Mouse (Mus musculus): ENCODE data around the gene Foxj2. TPM values are rescaled to one million over a fixed set of nuclear protein-coding genes. Genes with fewer than 3 reads are reported as not detected.
A peak's percentile ranks its signal among the peaks of the same experiment; 100 is the strongest.

Foxj2 gene
- polyA plus RNA-seq, 1 experiment from 2014 or later: 2.8 TPM

- Histone ChIP-seq H3K36me3 (ENCODE audit: control insufficient read depth, insufficient read depth) (no peaks in the 10 kb centered on the region), H3K9ac (ENCODE audit: low read depth, low read length) (no peak overlapping the region), H3K4me2 (replicated peaks; ENCODE audit: low read depth) (no peak overlapping the region), H3K9me3 (ENCODE audit: control insufficient read depth) (peaks cover 6% of the 10 kb centered on the region; the same call in 1 of the 2 replicates), H3K27me3 (replicated peaks; ENCODE audit: control insufficient read depth, insufficient read depth, low read length) (no peaks in the 10 kb centered on the region), H3K4me1 (replicated peaks; ENCODE audit: control insufficient read depth, insufficient read depth, low read length) (no peaks in the 10 kb centered on the region), H3K27ac (ENCODE audit: low read depth, low read length) (no peak overlapping the region), H3K4me3 (ENCODE audit: low read depth, low read length) (no peak overlapping the region)
- 62% methylated on average over 6 of the region's 6 CpGs for WGBS
- no peak for ATAC-seq
- TF ChIP-seq CTCF (IDR thresholded peaks at IDR 0.05; ENCODE audit: low read depth): peak; percentile 42
These were observed 42.7 kb downstream of the Foxj2 start for GRCm38 (mm10) chr6:122862434-122862833.

GRCm38 (mm10) chr6:122862871-122863270 is 43.2 kb downstream of the Foxj2 start:
- TF ChIP-seq CTCF (IDR thresholded peaks at IDR 0.05; ENCODE audit: low read depth): no peak
- no peaks in the 10 kb centered on the region for H3K36me3 ChIP-seq (ENCODE audit: control insufficient read depth, insufficient read depth)
- H3K4me2 ChIP-seq (replicated peaks; ENCODE audit: low read depth): no peak overlapping the region
- H3K4me3 ChIP-seq (ENCODE audit: low read depth, low read length): no peak overlapping the region
- H3K27me3 ChIP-seq (replicated peaks; ENCODE audit: control insufficient read depth, insufficient read depth, low read length): no peaks in the 10 kb centered on the region
- peaks cover 6% of the 10 kb centered on the region; the same call in 1 of the 2 replicates for H3K9me3 ChIP-seq (ENCODE audit: control insufficient read depth)
- WGBS: 80% methylated on average over 1 of the region's 1 CpGs
- H3K4me1 ChIP-seq (replicated peaks; ENCODE audit: control insufficient read depth, insufficient read depth, low read length): no peaks in the 10 kb centered on the region
- no peak overlapping the region for H3K27ac ChIP-seq (ENCODE audit: low read depth, low read length)
- no peak for ATAC-seq
- no peak overlapping the region for H3K9ac ChIP-seq (ENCODE audit: low read depth, low read length)

GRCm38 (mm10) chr6:122867914-122868313 is 48.2 kb downstream of the Foxj2 start:
- H3K9me3 ChIP-seq (ENCODE audit: control insufficient read depth): no peaks in the 10 kb centered on the region
- no peak overlapping the region for H3K4me2 ChIP-seq (replicated peaks; ENCODE audit: low read depth)
- H3K9ac ChIP-seq (ENCODE audit: low read depth, low read length): no peak overlapping the region
- no peak for ATAC-seq
- no peak overlapping the region for H3K4me3 ChIP-seq (ENCODE audit: low read depth, low read length)
- no peaks in the 10 kb centered on the region for H3K36me3 ChIP-seq (ENCODE audit: control insufficient read depth, insufficient read depth)
- TF ChIP-seq CTCF (IDR thresholded peaks at IDR 0.05; ENCODE audit: low read depth): peak; percentile 60
- H3K27ac ChIP-seq (ENCODE audit: low read depth, low read length): no peak overlapping the region
- no peaks in the 10 kb centered on the region for H3K27me3 ChIP-seq (replicated peaks; ENCODE audit: control insufficient read depth, insufficient read depth, low read length)
- 62% methylated on average over 4 of the region's 4 CpGs for WGBS
- H3K4me1 ChIP-seq (replicated peaks; ENCODE audit: control insufficient read depth, insufficient read depth, low read length): no peaks in the 10 kb centered on the region

GRCm38 (mm10) chr6:122869846-122870245 is 50.1 kb downstream of the Foxj2 start:
- WGBS: 71% methylated on average over 11 of the region's 11 CpGs
- H3K27me3 ChIP-seq (replicated peaks; ENCODE audit: control insufficient read depth, insufficient read depth, low read length): no peaks in the 10 kb centered on the region

GRCm38 (mm10) chr6:122872800-122873199 is 53.1 kb downstream of the Foxj2 start:
- H3K9me3 ChIP-seq (ENCODE audit: control insufficient read depth): no peaks in the 10 kb centered on the region
- H3K27ac ChIP-seq (ENCODE audit: low read depth, low read length): no peak overlapping the region
- no peak overlapping the region for H3K9ac ChIP-seq (ENCODE audit: low read depth, low read length)
- 94% methylated on average over 5 of the region's 5 CpGs for WGBS
- no peak overlapping the region for H3K4me2 ChIP-seq (replicated peaks; ENCODE audit: low read depth)
- ATAC-seq: no peak
- no peaks in the 10 kb centered on the region for H3K4me1 ChIP-seq (replicated peaks; ENCODE audit: control insufficient read depth, insufficient read depth, low read length)
- no peaks in the 10 kb centered on the region for H3K36me3 ChIP-seq (ENCODE audit: control insufficient read depth, insufficient read depth)
- TF ChIP-seq CTCF (IDR thresholded peaks at IDR 0.05; ENCODE audit: low read depth): no peak
- no peak overlapping the region for H3K4me3 ChIP-seq (ENCODE audit: low read depth, low read length)
- no peaks in the 10 kb centered on the region for H3K27me3 ChIP-seq (replicated peaks; ENCODE audit: control insufficient read depth, insufficient read depth, low read length)

More at GRCm38 (mm10) chr6:122869846-122870245, 50.1 kb downstream of the Foxj2 start:
- TF ChIP-seq CTCF (IDR thresholded peaks at IDR 0.05; ENCODE audit: low read depth): no peak
- Histone ChIP-seq H3K9ac (ENCODE audit: low read depth, low read length) (no peak overlapping the region), H3K4me3 (ENCODE audit: low read depth, low read length) (no peak overlapping the region), H3K9me3 (ENCODE audit: control insufficient read depth) (no peaks in the 10 kb centered on the region), H3K36me3 (ENCODE audit: control insufficient read depth, insufficient read depth) (no peaks in the 10 kb centered on the region), H3K27ac (ENCODE audit: low read depth, low read length) (no peak overlapping the region), H3K4me2 (replicated peaks; ENCODE audit: low read depth) (no peak overlapping the region), H3K4me1 (replicated peaks; ENCODE audit: control insufficient read depth, insufficient read depth, low read length) (no peaks in the 10 kb centered on the region)
- ATAC-seq: no peak

GRCm38 (mm10) chr6:122873871-122874719 is 54.4 kb downstream of the Foxj2 start, which contains the start of gene Necap1:
Gene Necap1 (plus strand): TSS chr6:122874474.
- 6% methylated on average over 43 of the region's 43 CpGs for WGBS
- Histone ChIP-seq H3K36me3 (ENCODE audit: control insufficient read depth, insufficient read depth) (peaks cover 4% of the 10 kb centered on the region; the same call in 1 of the 2 replicates), H3K4me1 (replicated peaks; ENCODE audit: control insufficient read depth, insufficient read depth, low read length) (no peaks in the 10 kb centered on the region; the same call in 1 of the 2 replicates), H3K27me3 (replicated peaks; ENCODE audit: control insufficient read depth, insufficient read depth, low read length) (no peaks in the 10 kb centered on the region), H3K4me3 (ENCODE audit: low read depth, low read length) (peak within 1 kb of the TSS; percentile 80), H3K27ac (ENCODE audit: low read depth, low read length) (peak within 1 kb of the TSS; percentile 90), H3K9me3 (ENCODE audit: control insufficient read depth) (no peaks in the 10 kb centered on the region), H3K9ac (ENCODE audit: low read depth, low read length) (peak within 1 kb of the TSS; percentile 70), H3K4me2 (replicated peaks; ENCODE audit: low read depth) (peak within 1 kb of the TSS; percentile 69)
- peak; percentile 97 for ATAC-seq
- peak; percentile 90 for TF ChIP-seq CTCF (IDR thresholded peaks at IDR 0.05; ENCODE audit: low read depth)
